Mouse (Mus musculus) lung, postnatal 0 days (tissue): Measurements from ENCODE around the gene Tap2. TPM values are rescaled to one million over a fixed set of nuclear protein-coding genes. Genes with fewer than 3 reads are reported as not detected.

Experiments used
- ATAC-seq: fragments of 200-750 bp; cut with Nextera tagmentation; 2 replicates; pipeline ENCODE4 v1.8.0; 2017; ENCODE audit warnings: moderate library complexity
- DNase-seq: peaks from one replicate; pipeline ENCODE4 v3.0.0-alpha.2; 2016; ENCODE audit warnings: low spot score
- H3K27ac ChIP-seq: fragments of 300-500 bp; sonication (generic); 2 replicates; pipeline ENCODE4 v1.5.1; 2014; ENCODE audit warnings: antibody characterized with exemption, mild to moderate bottlenecking, low read length, mixed read lengths
- H3K27me3 ChIP-seq: fragments of 300-500 bp; sonication (generic); replicated peaks from 2 replicates; pipeline ENCODE4 v1.6.1; 2014; ENCODE audit warnings: low read length, mixed read lengths; ENCODE audit not compliant: insufficient read depth
- H3K36me3 ChIP-seq: fragments of 300-500 bp; sonication (generic); 2 replicates; pipeline ENCODE4 v1.6.1; 2014; ENCODE audit warnings: low read length, mixed read lengths; ENCODE audit not compliant: insufficient read depth
- H3K4me1 ChIP-seq: fragments of 300-500 bp; sonication (generic); 2 replicates; pipeline ENCODE4 v1.6.1; 2014; ENCODE audit warnings: antibody characterized with exemption, low read depth, low read length, mixed read lengths; ENCODE audit not compliant: insufficient read depth
- H3K4me2 ChIP-seq: fragments of 300-500 bp; sonication (generic); replicated peaks from 2 replicates; pipeline ENCODE4 v1.6.1; 2014; ENCODE audit warnings: low read depth, mild to moderate bottlenecking, low read length, moderate library complexity, mixed read lengths
- H3K4me3 ChIP-seq: fragments of 300-500 bp; sonication (generic); 2 replicates; pipeline ENCODE4 v1.5.1; 2014; ENCODE audit warnings: low read depth, low read length
- H3K9ac ChIP-seq: fragments of 300-500 bp; sonication (generic); replicated peaks from 2 replicates; pipeline ENCODE4 v1.6.1; 2014; ENCODE audit warnings: low read depth, mild to moderate bottlenecking
- H3K9me3 ChIP-seq: fragments of 300-500 bp; sonication (generic); 2 replicates; pipeline ENCODE4 v1.6.1; 2016; ENCODE audit warnings: low read length, mixed read lengths
- CTCF ChIP-seq: IDR thresholded peaks from 2 replicates; pipeline ENCODE4 v1.5.1; 2016; ENCODE audit warnings: antibody characterized with exemption, mild to moderate bottlenecking
- EP300 ChIP-seq: IDR thresholded peaks from 2 replicates; pipeline ENCODE4 v1.6.1; 2016; ENCODE audit warnings: antibody characterized with exemption, mild to moderate bottlenecking, control low read depth
- WGBS: fragments of 180-500 bp; shearing (Covaris S2); extraction: QIAGEN DNeasy Blood & Tissue Kit; methylation state at CpG from one replicate; pipeline ENCODE4 v1.1.7; 2014; 5-methylcytosine and 5-hydroxymethylcytosine counted together
- polyA plus RNA-seq: library from polyadenylated mRNA; unstranded; fragments of >200 nt; fragmentation: Nextera tagmentation; extraction: Ambion mirVana; gene quantifications from 2 replicates; pipeline ENCODE4 v1.2.1, GENCODE M21; 2015

The Tap2 gene
- polyA plus RNA-seq, 1 experiment from 2014 or later, result 23.9 TPM

- Histone ChIP-seq H3K4me1 (no peaks in the 10 kb centered on the region), H3K4me3 (peak overlapping the region; percentile 78), H3K9me3 (no peaks in the 10 kb centered on the region), H3K27ac (peak overlapping the region; percentile 75), H3K27me3 (no peaks in the 10 kb centered on the region), H3K9ac (peak overlapping the region; percentile 68), H3K4me2 (peak overlapping the region; percentile 94), H3K36me3 (no peaks in the 10 kb centered on the region)
- 1% methylated on average over 44 of the region's 44 CpGs for WGBS
- TF ChIP-seq CTCF (peak; percentile 88), EP300 (no peak)
- peak; percentile 77 for ATAC-seq
- peak; percentile 86 for DNase-seq
Observed at GRCm38 (mm10) chr17:34204303-34205010, 1.1 kb downstream of the Tap2 start.

DNA sequence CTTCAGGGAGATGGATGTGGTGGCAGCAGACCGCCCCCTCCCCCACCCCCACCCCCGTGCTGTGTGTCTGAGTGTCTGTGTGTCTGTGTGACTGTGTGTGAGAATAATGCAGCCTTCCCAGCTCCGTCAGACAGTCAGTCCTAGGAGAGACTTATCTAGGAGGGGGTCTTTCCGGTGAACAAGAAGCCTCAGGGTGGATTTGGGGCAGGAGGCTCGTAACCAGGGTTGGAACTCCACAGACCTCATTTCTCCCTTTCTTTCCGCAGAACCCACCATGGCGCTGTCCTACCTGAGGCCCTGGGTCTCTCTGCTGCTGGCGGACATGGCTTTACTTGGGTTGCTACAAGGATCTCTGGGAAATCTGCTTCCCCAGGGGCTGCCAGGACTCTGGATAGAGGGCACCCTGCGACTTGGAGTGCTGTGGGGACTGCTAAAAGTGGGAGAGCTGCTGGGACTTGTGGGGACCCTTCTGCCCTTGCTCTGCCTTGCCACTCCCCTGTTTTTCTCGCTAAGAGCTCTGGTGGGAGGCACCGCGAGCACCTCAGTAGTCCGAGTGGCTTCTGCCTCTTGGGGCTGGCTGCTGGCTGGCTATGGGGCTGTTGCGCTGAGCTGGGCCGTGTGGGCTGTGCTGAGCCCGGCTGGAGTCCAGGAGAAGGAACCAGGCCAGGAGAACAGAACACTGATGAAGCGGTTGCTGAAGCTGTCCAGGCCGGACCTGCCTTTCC is 1.9 kb downstream of the Tap2 start:
- Histone ChIP-seq H3K36me3 (no peaks in the 10 kb centered on the region), H3K27me3 (no peaks in the 10 kb centered on the region), H3K27ac (peak overlapping the region; percentile 75), H3K9ac (peak overlapping the region; percentile 68), H3K4me1 (no peaks in the 10 kb centered on the region), H3K9me3 (no peaks in the 10 kb centered on the region), H3K4me3 (peak overlapping the region; percentile 78), H3K4me2 (peak overlapping the region; percentile 94)
- WGBS, result 14% methylated on average over 18 of the region's 18 CpGs
- DNase-seq (peak; percentile 52), ATAC-seq (peak; percentile 45)
- TF ChIP-seq CTCF, result no peak
- no peak for TF ChIP-seq EP300

DNA sequence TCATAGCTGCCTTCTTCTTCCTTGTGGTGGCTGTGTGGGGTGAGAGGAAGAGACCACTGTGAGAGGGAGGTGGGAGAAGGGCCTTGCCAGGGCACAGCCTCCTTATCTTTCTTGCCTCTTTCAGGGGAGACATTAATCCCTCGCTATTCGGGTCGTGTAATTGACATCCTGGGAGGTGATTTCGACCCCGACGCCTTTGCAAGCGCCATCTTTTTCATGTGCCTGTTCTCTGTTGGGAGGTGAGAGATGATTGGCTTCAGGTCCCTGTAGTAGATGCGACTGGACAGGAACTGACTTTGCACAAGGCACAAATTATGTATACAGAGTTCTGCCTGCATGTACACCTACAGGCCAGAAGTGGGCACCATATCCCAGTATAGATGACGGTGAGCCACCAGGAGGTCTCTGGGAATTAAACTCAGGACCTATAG is 2.4 kb downstream of the Tap2 start:
- no peaks in the 10 kb centered on the region for H3K27me3 ChIP-seq
- H3K9me3 ChIP-seq, result no peaks in the 10 kb centered on the region
- peak overlapping the region; percentile 75; the same call in 1 of the 2 replicates for H3K27ac ChIP-seq
- TF ChIP-seq EP300 (no peak), CTCF (peak; percentile 85)
- H3K9ac ChIP-seq, result no peak overlapping the region
- ATAC-seq, result peak; percentile 65
- no peaks in the 10 kb centered on the region for H3K36me3 ChIP-seq
- H3K4me3 ChIP-seq, result no peak overlapping the region
- H3K4me2 ChIP-seq, result peak overlapping the region; percentile 94
- 18% methylated on average over 9 of the region's 9 CpGs for WGBS
- peak; percentile 81 for DNase-seq
- H3K4me1 ChIP-seq, result no peaks in the 10 kb centered on the region

DNA sequence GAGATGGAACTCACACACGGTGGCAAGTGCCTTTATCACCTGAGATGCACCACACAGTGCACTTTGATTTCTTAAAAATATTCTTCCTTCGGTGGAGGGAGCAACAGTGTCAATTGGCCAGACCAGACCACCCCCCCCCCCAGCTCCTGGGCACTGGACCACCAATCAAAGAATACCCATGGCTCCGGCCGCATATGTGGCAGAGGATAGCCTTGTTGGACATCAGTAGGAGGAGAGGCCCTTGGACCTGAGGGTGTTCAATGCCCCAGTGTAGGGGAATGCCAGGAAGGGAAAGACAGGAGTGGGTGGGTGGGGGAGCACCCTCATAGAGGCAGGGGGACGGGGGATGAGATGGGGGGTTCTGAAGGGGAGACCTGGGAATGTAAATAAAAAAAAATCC is 3.4 kb downstream of the Tap2 start:
- H3K4me3 ChIP-seq, result no peak overlapping the region
- no peaks in the 10 kb centered on the region for H3K4me1 ChIP-seq
- H3K27ac ChIP-seq, result no peak overlapping the region
- no peaks in the 10 kb centered on the region for H3K27me3 ChIP-seq
- no peaks in the 10 kb centered on the region for H3K36me3 ChIP-seq
- no peaks in the 10 kb centered on the region for H3K9me3 ChIP-seq
- no peak for DNase-seq
- no peak for ATAC-seq
- TF ChIP-seq EP300 (no peak), CTCF (no peak)
- 80% methylated on average over 5 of the region's 5 CpGs for WGBS
- no peak overlapping the region for H3K9ac ChIP-seq
- no peak overlapping the region for H3K4me2 ChIP-seq

- DNase-seq (no peak), ATAC-seq (no peak)
- H3K36me3 ChIP-seq, result 0 out of 2 replicates have a peak, but pooled peaks cover 3% of the 10 kb centered on the region
- no peak overlapping the region for H3K27ac ChIP-seq
- TF ChIP-seq EP300 (no peak), CTCF (no peak)
- WGBS, result 65% methylated on average over 3 of the region's 3 CpGs
- H3K9me3 ChIP-seq, result no peaks in the 10 kb centered on the region
- no peak overlapping the region for H3K4me3 ChIP-seq
- no peaks in the 10 kb centered on the region for H3K4me1 ChIP-seq
- no peaks in the 10 kb centered on the region for H3K27me3 ChIP-seq
- H3K9ac ChIP-seq, result no peak overlapping the region
- no peak overlapping the region for H3K4me2 ChIP-seq
Observed at GRCm38 (mm10) chr17:34207456-34207855, 4.1 kb downstream of the Tap2 start.

DNA sequence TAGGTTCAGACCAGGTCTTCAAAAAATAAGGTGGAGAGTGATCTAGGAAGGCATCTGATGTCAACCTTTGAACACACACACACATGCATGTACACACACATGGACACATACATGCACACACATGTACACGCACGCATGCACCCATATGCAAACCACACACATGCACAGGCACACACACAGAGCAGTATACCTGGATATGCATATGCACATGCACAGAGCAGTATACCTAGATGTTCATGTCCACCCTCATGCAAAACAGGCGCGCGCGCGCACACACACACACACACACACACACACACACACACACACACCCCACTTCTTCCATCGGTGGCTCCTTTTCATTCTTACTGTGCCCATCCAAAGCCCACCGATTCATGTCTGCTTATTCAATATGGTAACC is 4.5 kb downstream of the Tap2 start:
- Histone ChIP-seq H3K4me1 (no peaks in the 10 kb centered on the region), H3K4me3 (no peak overlapping the region), H3K9ac (no peak overlapping the region), H3K9me3 (no peaks in the 10 kb centered on the region), H3K27me3 (no peaks in the 10 kb centered on the region), H3K36me3 (0 out of 2 replicates have a peak, but pooled peaks cover 3% of the 10 kb centered on the region), H3K27ac (no peak overlapping the region), H3K4me2 (no peak overlapping the region)
- ATAC-seq (no peak), DNase-seq (no peak)
- no peak for TF ChIP-seq EP300
- 98% methylated on average over 9 of the region's 9 CpGs for WGBS
